Mouse (Mus musculus) hematopoietic stem cell, adult 5-6 weeks (primary cell): ENCODE measurements around the gene U90926. TPM values are rescaled to one million over a fixed set of nuclear protein-coding genes. Genes with fewer than 3 reads are reported as not detected.

Experiments
- total RNA-seq: library from RNA; stranded (forward); fragments of 172-1452, 232-1000 nt; gene quantifications from 2 replicates; pipeline ENCODE4 v1.2.3, GENCODE M21; 2017

Gene U90926
- total RNA-seq, 1 experiment from 2014 or later: not detected

Other genes starting within 250 kb of the U90926 start
- not detected in 2 replicates for gene Odaph, start 227.9 kb downstream of the U90926 start, total RNA-seq
- gene Cdkl2, start 171.5 kb downstream of the U90926 start, total RNA-seq: 0.81 TPM in 1 of 2 replicates, not detected in the other
- 131 and 135 TPM in 2 replicates for gene G3bp2, start 131.7 kb downstream of the U90926 start, total RNA-seq
- 9.9 and 21.3 TPM in 2 replicates for gene Uso1, start 77.5 kb downstream of the U90926 start, total RNA-seq
- not detected in 2 replicates for gene Ppef2, start 40.9 kb upstream of the U90926 start, total RNA-seq
- gene Naaa, start 62.8 kb upstream of the U90926 start, total RNA-seq: 5.8 and 14.8 TPM in 2 replicates
- 60.2 and 62.2 TPM in 2 replicates for gene Sdad1, start 95.1 kb upstream of the U90926 start, total RNA-seq
- gene Cxcl9, start 112.7 kb upstream of the U90926 start, total RNA-seq: 0.65 and 0.69 TPM in 2 replicates
- not detected in 2 replicates for gene Art3, start 116.4 kb upstream of the U90926 start, total RNA-seq
- 3.2 and 6.3 TPM in 2 replicates for gene Cxcl10, start 133.5 kb upstream of the U90926 start, total RNA-seq
- 61.3 and 76.1 TPM in 2 replicates for gene Nup54, start 219.8 kb upstream of the U90926 start, total RNA-seq